In the genomic region with DNA sequence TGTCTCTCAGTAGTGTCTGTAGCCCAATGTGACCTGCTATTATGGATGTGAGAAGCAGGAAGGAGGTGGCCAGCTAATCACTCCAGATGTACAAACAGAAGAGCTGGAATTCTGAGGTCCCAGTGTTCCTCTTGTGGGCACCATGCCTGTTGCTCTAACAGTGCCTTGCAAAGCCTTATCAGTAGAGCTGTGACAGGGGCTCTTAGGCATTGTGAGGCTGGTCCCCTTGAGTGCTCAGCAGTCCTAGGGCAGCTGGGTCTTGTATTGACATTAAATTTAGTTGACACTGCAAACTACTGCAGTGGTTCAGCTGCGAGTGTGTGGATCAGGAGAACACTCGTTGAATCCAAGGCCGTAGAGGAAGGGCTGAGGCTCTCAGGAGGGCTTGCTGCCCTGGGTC, we compare ENCODE assay signal across 18 mouse cellular contexts. TPM values are rescaled to one million over a fixed set of nuclear protein-coding genes. Genes with fewer than 3 reads are reported as not detected.
"Had no signal": no experiment of that assay in that cellular context is flagged by ENCODE, and none has a peak within 500 bp of the region (broad histone marks: within the 10 kb centered on the region; RNA-seq: fewer than 3 reads in every experiment).

No protein-coding gene starts in this region.

- H3K4me2 ChIP-seq: liver, embryonic 11.5 days; liver, embryonic 15.5 days; neural tube, embryonic 15.5 days had no signal

- H3K9me3 ChIP-seq: limb, embryonic 10.5 days; liver, embryonic 15.5 days; midbrain, embryonic 10.5 days; neural tube, embryonic 15.5 days had no signal

- H3K4me3 ChIP-seq: left cerebral cortex, adult 2 months; limb, embryonic 10.5 days; liver, embryonic 15.5 days; midbrain, embryonic 10.5 days; myocyte; neural tube, embryonic 15.5 days had no signal

- H3K27me3 ChIP-seq: liver, embryonic 15.5 days; neural tube, embryonic 15.5 days had no signal

- ATAC-seq: inflammation-experienced regulatory T-cells, adult 6 months had no signal

- DNase-seq: kidney, adult 2 months; kidney, postnatal 25 days; lung, adult 2 months; right cerebral cortex, adult 18-20 months; right cerebral cortex, postnatal 25 days; thymus, postnatal 14 days had no signal

- H3K36me3 ChIP-seq: limb, embryonic 10.5 days; liver, embryonic 15.5 days; midbrain, embryonic 10.5 days; neural tube, embryonic 15.5 days had no signal

- H3K9ac ChIP-seq: liver, embryonic 15.5 days; neural tube, embryonic 15.5 days had no signal

- H3K4me1 ChIP-seq: liver, embryonic 15.5 days; midbrain, embryonic 10.5 days; neural tube, embryonic 15.5 days had no signal

- H3K27ac ChIP-seq: left cerebral cortex, adult 2 months; limb, embryonic 10.5 days; liver, embryonic 15.5 days; midbrain, embryonic 10.5 days; neural tube, embryonic 15.5 days had no signal

RNA-seq across cellular contexts. Expression of gene Mnx1, which starts 28.7 kb away (rescaled TPM):
- total RNA-seq: layer of hippocampus, postnatal 25 days; left cerebral cortex, adult 2 months; left cerebral cortex, postnatal 14 days; megakaryocyte, adult 5-6 weeks had no signal
- polyA plus RNA-seq: inflammation-experienced regulatory T-cells, adult 6 months; kidney, adult 2 months; kidney, embryonic 16.5 days; liver, embryonic 15.5 days; lung, adult 2 months; midbrain, embryonic 10.5 days; myocyte had no signal
